Mouse (Mus musculus): Measurements from ENCODE around the gene Saa1. TPM values are rescaled to one million over a fixed set of nuclear protein-coding genes. Genes with fewer than 3 reads are reported as not detected.
A peak's percentile ranks its signal among the peaks of the same experiment; 100 is the strongest.
"Not testable (repeated sequence)": the region's sequence is repeated elsewhere in the genome, so short reads cannot be mapped to it uniquely, and the experiment has no call there.

The Saa1 gene
- total RNA-seq (2021): under 1 TPM in 1 of 2 experiments, not detected in 1; 0.40 TPM
- long read RNA-seq, experiment 1: 0 reads
- long read RNA-seq, experiment 2: 0 reads

GRCm38 (mm10) chr7:46742880-46743279, at the start of gene Saa1:
Gene Saa1 (minus strand): TSS chr7:46742980.
- intact Hi-C loops (cut with DNase I; ENCODE audit: low total_unique reads); DNase-seq: not testable (repeated sequence)

GRCm38 (mm10) chr7:46789177-46789849, 46.5 kb upstream of the Saa1 start:
- DNase-seq: no peak
- intact Hi-C loops (cut with DNase I; ENCODE audit: low total_unique reads): no loop called here

GRCm38 (mm10) chr7:46770706-46771105, 27.9 kb upstream of the Saa1 start:
- intact Hi-C loops (cut with DNase I; ENCODE audit: low total_unique reads): no loop called here
- peak; percentile 22 for DNase-seq

- no peak for DNase-seq
- intact Hi-C loops (cut with DNase I; ENCODE audit: low total_unique reads): loop anchor here (5.0 kb wide), 1 partner anchor 56 kb away; the partner anchor contains the start of gene Saal1
Measured at GRCm38 (mm10) chr7:46768451-46768850, 25.7 kb upstream of the Saa1 start.

GRCm38 (mm10) chr7:46767371-46767770, 24.6 kb upstream of the Saa1 start:
- intact Hi-C loops (cut with DNase I; ENCODE audit: low total_unique reads): loop anchor here (5.0 kb wide), 1 partner anchor 55 kb away; the partner anchor contains the start of gene Saal1
- DNase-seq: no peak

GRCm38 (mm10) chr7:46764672-46765071, 21.9 kb upstream of the Saa1 start:
- intact Hi-C loops (cut with DNase I; ENCODE audit: low total_unique reads): loop anchor here (5.0 kb wide), 1 partner anchor 52 kb away; the partner anchor contains the start of gene Saal1
- DNase-seq: no peak

- intact Hi-C loops (cut with DNase I; ENCODE audit: low total_unique reads): no loop called here
- no peak for DNase-seq
Measured at GRCm38 (mm10) chr7:46762601-46763000, 19.8 kb upstream of the Saa1 start.

- intact Hi-C loops (cut with DNase I; ENCODE audit: low total_unique reads): no loop called here
Measured at GRCm38 (mm10) chr7:46761049-46761795, 18.4 kb upstream of the Saa1 start.

GRCm38 (mm10) chr7:46751490-46751889, 8.7 kb upstream of the Saa1 start, which contains the start of gene Saa2:
Gene Saa2 (plus strand): TSS chr7:46751790.
- DNase-seq: no peak
- intact Hi-C loops (cut with DNase I; ENCODE audit: low total_unique reads): no loop called here

More at GRCm38 (mm10) chr7:46761049-46761795, 18.4 kb upstream of the Saa1 start:
- DNase-seq: no peak

GRCm38 (mm10) chr7:46748459-46748858, 5.7 kb upstream of the Saa1 start:
- DNase-seq: no peak
- intact Hi-C loops (cut with DNase I; ENCODE audit: low total_unique reads): no loop called here

- intact Hi-C loops (cut with DNase I; ENCODE audit: low total_unique reads): no loop called here
- peak; percentile 28 for DNase-seq
Measured at GRCm38 (mm10) chr7:46746381-46746780, 3.6 kb upstream of the Saa1 start.

- DNase-seq: no peak
- intact Hi-C loops (cut with DNase I; ENCODE audit: low total_unique reads): no loop called here
Measured at GRCm38 (mm10) chr7:46745816-46746215, 3.0 kb upstream of the Saa1 start.

- DNase-seq; intact Hi-C loops (cut with DNase I; ENCODE audit: low total_unique reads): not testable (repeated sequence)
Measured at GRCm38 (mm10) chr7:46740041-46740440, 2.7 kb downstream of the Saa1 start.

GRCm38 (mm10) chr7:46738561-46739460, 4.0 kb downstream of the Saa1 start:
- no peak for DNase-seq
- intact Hi-C loops (cut with DNase I; ENCODE audit: low total_unique reads): no loop called here

GRCm38 (mm10) chr7:46734983-46735382, 7.8 kb downstream of the Saa1 start:
- intact Hi-C loops (cut with DNase I; ENCODE audit: low total_unique reads): no loop called here
- no peak for DNase-seq

- intact Hi-C loops (cut with DNase I; ENCODE audit: low total_unique reads): no loop called here
- no peak for DNase-seq
Measured at GRCm38 (mm10) chr7:46732458-46732857, 10.3 kb downstream of the Saa1 start, which contains the start of gene Saa4. Gene Saa4 (minus strand): TSS chr7:46732603.

- no peak for DNase-seq
- intact Hi-C loops (cut with DNase I; ENCODE audit: low total_unique reads): no loop called here
Measured at GRCm38 (mm10) chr7:46727584-46727983, 15.2 kb downstream of the Saa1 start.

GRCm38 (mm10) chr7:46724396-46724795, 18.4 kb downstream of the Saa1 start:
- DNase-seq: no peak
- intact Hi-C loops (cut with DNase I; ENCODE audit: low total_unique reads): no loop called here

- no peak for DNase-seq
- intact Hi-C loops (cut with DNase I; ENCODE audit: low total_unique reads): no loop called here
Measured at GRCm38 (mm10) chr7:46723849-46724248, 18.9 kb downstream of the Saa1 start.

All from gastrocnemius, postnatal 14 days (tissue).